Comparison of ENCODE assay signal across 10 mouse cellular contexts in the genomic region with DNA sequence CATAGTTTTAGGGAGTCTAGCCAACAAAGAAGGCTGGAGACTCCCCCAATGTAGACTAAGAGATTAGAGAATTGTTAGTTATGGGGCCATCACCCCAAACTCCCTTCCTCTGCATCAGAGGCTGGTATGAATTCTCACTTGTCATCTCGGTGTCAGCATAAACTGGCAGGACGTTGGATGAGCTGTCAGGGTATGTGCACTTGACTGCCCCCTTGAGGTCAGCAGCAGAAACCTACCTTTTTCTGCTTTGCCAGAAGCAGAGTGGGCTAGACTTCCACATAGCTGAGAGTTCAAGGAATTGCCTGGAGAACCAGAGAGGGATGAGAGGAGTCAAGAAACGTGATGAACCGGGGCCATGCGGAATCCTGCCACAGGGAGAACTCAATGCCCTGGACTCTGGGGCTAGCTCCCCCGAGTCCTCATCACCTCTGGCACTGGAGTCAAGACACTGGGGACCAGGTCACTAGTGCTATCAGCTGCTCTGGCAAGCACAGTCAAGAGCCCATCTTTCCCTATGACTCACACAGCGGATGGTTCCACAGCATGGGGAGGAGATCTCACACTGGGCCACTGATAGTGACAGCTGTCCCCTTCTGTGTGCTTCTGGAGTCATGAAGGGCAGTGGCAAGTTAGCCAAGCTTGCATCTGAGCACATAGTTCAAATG. TPM values are rescaled to one million over a fixed set of nuclear protein-coding genes. Genes with fewer than 3 reads are reported as not detected.
A peak's percentile ranks its signal among the peaks of the same experiment; 100 is the strongest.
DNase-seq lines count a peak whose midpoint lies in the region; ATAC-seq lines count a peak whose summit lies in the region.
"Had no signal": no experiment of that assay in that cellular context is flagged by ENCODE, and none has a peak within 500 bp of the region (broad histone marks: within the 10 kb centered on the region; RNA-seq: fewer than 3 reads in every experiment).

No protein-coding gene starts in this region.

- no peaks in the 10 kb centered on the region for H3K27me3 ChIP-seq in kidney, embryonic 14.5 days (ENCODE audit: control insufficient read depth, insufficient read depth, low read length)
- H3K27me3 ChIP-seq in hindbrain, embryonic 13.5 days, result no peaks in the 10 kb centered on the region
- H3K27me3 ChIP-seq in forebrain, embryonic 10.5 days (ENCODE audit: poor library complexity, severe bottlenecking), result no peaks in the 10 kb centered on the region
- H3K27me3 ChIP-seq: hindbrain, embryonic 15.5 days had no signal

- peaks cover 23% of the 10 kb centered on the region for H3K36me3 ChIP-seq in kidney, embryonic 14.5 days (ENCODE audit: control insufficient read depth, insufficient read depth, low read length)
- no peaks in the 10 kb centered on the region for H3K36me3 ChIP-seq in hindbrain, embryonic 13.5 days
- H3K36me3 ChIP-seq in forebrain, embryonic 10.5 days (replicated peaks), result 0 out of 2 replicates have a peak, but pooled peaks cover 2% of the 10 kb centered on the region
- H3K36me3 ChIP-seq: hindbrain, embryonic 15.5 days had no signal

- H3K4me1 ChIP-seq in kidney, embryonic 14.5 days (ENCODE audit: control insufficient read depth, insufficient read depth, low read length), result peaks cover 6% of the 10 kb centered on the region; the same call in 1 of the 2 replicates
- peaks cover 10% of the 10 kb centered on the region for H3K4me1 ChIP-seq in hindbrain, embryonic 13.5 days (replicated peaks)
- peaks cover 4% of the 10 kb centered on the region for H3K4me1 ChIP-seq in forebrain, embryonic 10.5 days
- H3K4me1 ChIP-seq: hindbrain, embryonic 15.5 days had no signal

- H3K27ac ChIP-seq in kidney, embryonic 14.5 days (ENCODE audit: low read depth, low read length), result no peak overlapping the region
- no peak overlapping the region for H3K27ac ChIP-seq in hindbrain, embryonic 13.5 days
- H3K27ac ChIP-seq in forebrain, embryonic 10.5 days, result no peak overlapping the region
- H3K27ac ChIP-seq: hindbrain, embryonic 15.5 days; macrophage had no signal

- DNase-seq in kidney, adult 18-20 months, result peak; percentile 36
- peak; percentile 21 for DNase-seq in NIH3T3 (ENCODE audit: low read depth)
- DNase-seq in cerebellum, postnatal 25 days, result peak; percentile 35 to 38
- peak; percentile 30 for DNase-seq in retina, embryonic 14.5 days (ENCODE audit: low spot score)
- DNase-seq in urinary bladder, postnatal 14 days (ENCODE audit: low spot score), result no peak
- no peak for DNase-seq in forebrain, embryonic 10.5 days (ENCODE audit: extremely low spot score, low spot score)

- H3K9me3 ChIP-seq in kidney, embryonic 14.5 days (ENCODE audit: control insufficient read depth, low read length), result no peaks in the 10 kb centered on the region
- no peaks in the 10 kb centered on the region for H3K9me3 ChIP-seq in hindbrain, embryonic 13.5 days
- no peaks in the 10 kb centered on the region for H3K9me3 ChIP-seq in forebrain, embryonic 10.5 days
- H3K9me3 ChIP-seq: hindbrain, embryonic 15.5 days had no signal

- no peak for ATAC-seq in kidney, embryonic 14.5 days (ENCODE audit: low FRiP score, low TSS enrichment)
- no peak for ATAC-seq in hindbrain, embryonic 13.5 days (ENCODE audit: low FRiP score)

- no peak overlapping the region for H3K4me3 ChIP-seq in kidney, embryonic 14.5 days (ENCODE audit: low read length)
- H3K4me3 ChIP-seq in hindbrain, embryonic 13.5 days, result no peak overlapping the region
- H3K4me3 ChIP-seq in forebrain, embryonic 10.5 days, result no peak overlapping the region
- H3K4me3 ChIP-seq: hindbrain, embryonic 15.5 days had no signal

- no peak overlapping the region for H3K4me2 ChIP-seq in kidney, embryonic 14.5 days (replicated peaks; ENCODE audit: low read depth, low read length)
- H3K4me2 ChIP-seq in hindbrain, embryonic 13.5 days, result no peak overlapping the region
- H3K4me2 ChIP-seq: hindbrain, embryonic 15.5 days had no signal

- WGBS in kidney, embryonic 14.5 days, result 76% methylated on average over 7 of the region's 7 CpGs
- WGBS in hindbrain, embryonic 13.5 days, result 79% methylated on average over 7 of the region's 7 CpGs
- WGBS in forebrain, embryonic 10.5 days, result 78% methylated on average over 7 of the region's 7 CpGs

- H3K9ac ChIP-seq in kidney, embryonic 14.5 days (ENCODE audit: low read depth, low read length), result no peak overlapping the region
- no peak overlapping the region for H3K9ac ChIP-seq in hindbrain, embryonic 13.5 days
- H3K9ac ChIP-seq: hindbrain, embryonic 15.5 days had no signal

RNA-seq across cellular contexts. Expression of gene Ctdspl, which starts 44.8 kb away (rescaled TPM):
- polyA plus RNA-seq in kidney, embryonic 14.5 days (2014; fragmentation: Nextera tagmentation; extraction: Ambion mirVana), result 25.3 and 31.2 TPM in 2 replicates
- 7.3 and 8.1 TPM in 2 replicates for polyA plus RNA-seq in hindbrain, embryonic 13.5 days (2015; fragmentation: Nextera tagmentation; extraction: Ambion mirVana)
- 7.2 and 7.3 TPM in 2 replicates for polyA plus RNA-seq in forebrain, embryonic 10.5 days (2016; fragmentation: Nextera tagmentation; extraction: Ambion mirVana)

Comparison
In these comparisons a context has a peak if more than half of its experiments do, and no peak if none do; other contexts are left out.
1. DNase-seq: peak in kidney, adult 18-20 months (single experiment), NIH3T3 (single experiment), cerebellum, postnatal 25 days (2 of 2) and retina, embryonic 14.5 days (single experiment); none in urinary bladder, postnatal 14 days (single experiment) and forebrain, embryonic 10.5 days (single experiment).